Mouse (Mus musculus) liver, embryonic 13.5 days (tissue): Measurements from ENCODE around the gene Gm5936. TPM values are rescaled to one million over a fixed set of nuclear protein-coding genes. Genes with fewer than 3 reads are reported as not detected.
"Not testable (repeated sequence)": the region's sequence is repeated elsewhere in the genome, so short reads cannot be mapped to it uniquely, and the experiment has no call there.

Experiments used
- ATAC-seq: fragments of 200-750 bp; cut with Nextera tagmentation; 2 replicates; pipeline ENCODE4 v1.8.0; 2017; ENCODE audit warnings: low read depth, mild to moderate bottlenecking, moderate number of reproducible peaks, moderate library complexity
- DNase-seq: peaks from one replicate; pipeline ENCODE4 v3.0.0; 2022
- H3K27ac ChIP-seq: fragments of 300-500 bp; sonication (generic); 2 replicates; pipeline ENCODE4 v1.5.1; 2015; ENCODE audit warnings: moderate library complexity, mild to moderate bottlenecking, inconsistent platforms
- H3K27me3 ChIP-seq: fragments of 300-500 bp; sonication (generic); 2 replicates; pipeline ENCODE4 v1.6.1; 2015; ENCODE audit warnings: mild to moderate bottlenecking, inconsistent platforms
- H3K36me3 ChIP-seq: fragments of 300-500 bp; sonication (generic); 2 replicates; pipeline ENCODE4 v1.6.1; 2015; ENCODE audit warnings: mild to moderate bottlenecking, inconsistent platforms
- H3K4me1 ChIP-seq: fragments of 300-500 bp; sonication (generic); replicated peaks from 2 replicates; pipeline ENCODE4 v1.6.1; 2015; ENCODE audit warnings: inconsistent platforms
- H3K4me2 ChIP-seq: fragments of 300-500 bp; sonication (generic); 2 replicates; pipeline ENCODE4 v1.6.1; 2015; ENCODE audit warnings: inconsistent platforms, mild to moderate bottlenecking, moderate library complexity
- H3K4me3 ChIP-seq: fragments of 300-500 bp; sonication (generic); replicated peaks from 2 replicates; pipeline ENCODE4 v1.5.1; 2015; ENCODE audit warnings: mild to moderate bottlenecking, inconsistent platforms
- H3K9ac ChIP-seq: fragments of 300-500 bp; sonication (generic); 2 replicates; pipeline ENCODE4 v1.6.1; 2015; ENCODE audit warnings: mild to moderate bottlenecking, inconsistent platforms
- H3K9me3 ChIP-seq: fragments of 300-500 bp; sonication (generic); replicated peaks from 2 replicates; pipeline ENCODE4 v1.6.1; 2016; ENCODE audit warnings: inconsistent platforms
- WGBS: fragments of 180-500 bp; shearing (Covaris S2); methylation state at CpG from one replicate; pipeline ENCODE4 v1.1.7; 2015; ENCODE audit not compliant: insufficient replicate concordance; 5-methylcytosine and 5-hydroxymethylcytosine counted together
- polyA plus RNA-seq: library from polyadenylated mRNA; unstranded; fragments of >200 nt; fragmentation: Nextera tagmentation; extraction: Ambion mirVana; gene quantifications from 2 replicates; pipeline ENCODE4 v1.2.1, GENCODE M21; 2015

The Gm5936 gene
- not detected in 2 replicates for polyA plus RNA-seq

DNA sequence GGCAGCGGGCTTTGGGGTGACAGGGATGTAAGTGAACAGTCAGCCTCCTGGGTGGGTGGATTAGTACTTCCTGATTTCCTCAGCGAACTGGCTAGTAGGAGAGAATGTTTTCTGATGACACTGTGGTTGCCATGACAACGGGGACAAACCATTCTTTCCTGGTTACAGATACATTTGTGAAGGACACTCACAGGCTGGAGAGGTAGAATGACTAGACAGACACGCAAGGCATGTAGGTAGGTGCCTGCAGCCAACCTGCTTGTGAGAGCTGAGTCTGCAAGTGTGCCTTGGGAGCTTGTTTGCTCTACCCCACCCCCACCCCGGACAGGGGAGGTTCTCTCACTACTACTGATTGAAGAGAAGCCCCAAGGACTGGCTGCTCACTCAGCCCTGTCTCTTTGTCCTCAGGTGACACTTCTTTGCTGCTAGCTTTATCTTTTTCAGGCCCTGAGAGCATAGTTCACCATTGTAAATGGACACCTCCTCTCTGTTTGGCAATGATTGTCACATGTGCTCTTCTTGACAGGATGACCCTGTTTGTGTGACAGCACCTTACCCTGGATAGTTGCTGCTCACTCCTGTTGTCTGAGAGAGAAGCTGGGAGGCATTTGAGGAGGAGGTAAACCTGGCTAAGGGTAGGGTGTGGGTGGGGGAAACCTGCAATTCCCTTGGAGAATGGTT is at the start of gene Gm5936:
Gm5936 (plus strand) TSS at position 355 of the 681 bp plus-strand sequence.
- H3K27ac ChIP-seq, DNase-seq, H3K4me1 ChIP-seq, ATAC-seq, H3K4me3 ChIP-seq, H3K9me3 ChIP-seq, H3K4me2 ChIP-seq, H3K36me3 ChIP-seq, H3K27me3 ChIP-seq, H3K9ac ChIP-seq: not testable (repeated sequence)
- WGBS, result 22% methylated on average over 3 of the region's 5 CpGs

DNA sequence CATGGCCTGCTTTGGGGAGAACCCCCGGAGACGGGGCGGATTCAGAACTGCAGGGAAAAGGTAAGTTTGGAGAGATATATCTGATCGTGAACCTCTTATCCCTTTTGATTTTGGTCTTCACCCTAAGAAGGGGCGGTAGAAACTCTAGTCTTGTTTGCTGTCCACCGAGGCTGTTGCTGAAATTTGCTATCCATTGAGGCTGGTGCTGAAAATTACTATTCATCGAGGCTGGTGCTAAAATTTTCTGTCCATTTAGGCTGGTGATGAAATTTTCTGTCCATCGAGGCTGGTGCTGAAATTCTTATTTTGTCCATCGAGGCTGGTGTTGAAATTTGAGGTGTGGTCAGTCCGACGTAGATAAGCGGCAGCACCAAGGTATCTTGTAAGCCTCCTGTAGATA is 19.1 kb downstream of the Gm5936 start:
- not testable (repeated sequence) for H3K9ac ChIP-seq, H3K9me3 ChIP-seq, H3K36me3 ChIP-seq, DNase-seq, H3K27me3 ChIP-seq, H3K4me1 ChIP-seq, H3K27ac ChIP-seq, H3K4me2 ChIP-seq, ATAC-seq, H3K4me3 ChIP-seq
- WGBS, result 73% methylated on average over 12 of the region's 12 CpGs

DNA sequence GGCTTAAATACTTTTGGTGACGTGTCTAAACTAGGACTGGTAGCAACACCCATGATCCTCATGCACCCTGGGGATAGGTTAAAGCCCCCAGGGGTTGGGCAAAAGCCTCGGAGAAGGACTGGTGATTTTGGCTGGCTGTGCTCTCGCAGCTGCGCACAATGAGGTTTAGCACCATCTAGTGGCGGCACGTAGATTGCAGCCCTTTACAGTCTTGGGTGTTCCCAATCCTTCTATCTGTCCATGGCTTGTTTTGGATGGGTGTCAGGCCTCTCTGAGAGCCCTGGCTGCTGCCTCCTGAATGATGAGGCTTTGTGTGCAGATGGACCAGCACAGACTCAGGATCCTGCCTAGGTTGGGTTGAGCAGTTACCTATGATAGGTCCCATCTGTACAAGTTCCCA is 43.1 kb downstream of the Gm5936 start:
- not testable (repeated sequence) for H3K9ac ChIP-seq, ATAC-seq, H3K9me3 ChIP-seq, DNase-seq, H3K36me3 ChIP-seq, H3K4me3 ChIP-seq, H3K4me1 ChIP-seq, H3K4me2 ChIP-seq, H3K27ac ChIP-seq, H3K27me3 ChIP-seq
- 30% methylated on average over 4 of the region's 6 CpGs for WGBS

Other genes with a start within 250 kb of the Gm5936 start
- gene Olfr1325, start 244.5 kb upstream of the Gm5936 start, polyA plus RNA-seq, result not detected in 2 replicates
- not detected in 2 replicates for gene Gm5640, start 191.6 kb upstream of the Gm5936 start, polyA plus RNA-seq
- not detected in 2 replicates for gene Gm6890, start 96.3 kb upstream of the Gm5936 start, polyA plus RNA-seq
- gene Gab3, start 248.3 kb downstream of the Gm5936 start, polyA plus RNA-seq, result 1.2 and 1.3 TPM in 2 replicates